Mouse (Mus musculus) lung, embryonic 14.5 days (tissue): ENCODE measurements around the gene Cers3. TPM values are rescaled to one million over a fixed set of nuclear protein-coding genes. Genes with fewer than 3 reads are reported as not detected.

Experiments used
- ATAC-seq: fragments of 200-750 bp; cut with Nextera tagmentation; 2 replicates; pipeline ENCODE4 v1.8.0; 2017; ENCODE audit warnings: mild to moderate bottlenecking, moderate TSS enrichment, moderate library complexity; ENCODE audit not compliant: insufficient read depth
- DNase-seq: peaks from one replicate; pipeline ENCODE4 v3.0.0-alpha.2; 2015
- H3K27ac ChIP-seq: fragments of 300-500 bp; sonication (generic); 2 replicates; pipeline ENCODE4 v1.5.1; 2014; ENCODE audit warnings: low read depth, mild to moderate bottlenecking, moderate library complexity
- H3K27me3 ChIP-seq: fragments of 300-500 bp; sonication (generic); 2 replicates; pipeline ENCODE4 v1.6.1; 2014; ENCODE audit warnings: low read length, control low read depth; ENCODE audit not compliant: insufficient read depth
- H3K36me3 ChIP-seq: fragments of 300-500 bp; sonication (generic); 2 replicates; pipeline ENCODE4 v1.6.1; 2014; ENCODE audit warnings: control low read depth; ENCODE audit not compliant: insufficient read depth
- H3K4me1 ChIP-seq: fragments of 300-500 bp; sonication (generic); 2 replicates; pipeline ENCODE4 v1.6.1; 2014; ENCODE audit warnings: antibody characterized with exemption, control low read depth; ENCODE audit not compliant: insufficient read depth
- H3K4me2 ChIP-seq: fragments of 300-500 bp; sonication (generic); 2 replicates; pipeline ENCODE4 v1.6.1; 2014; ENCODE audit warnings: mild to moderate bottlenecking
- H3K4me3 ChIP-seq: fragments of 300-500 bp; sonication (generic); 2 replicates; pipeline ENCODE4 v1.5.1; 2014; ENCODE audit warnings: low read depth, low read length
- H3K9ac ChIP-seq: fragments of 300-500 bp; sonication (generic); 2 replicates; pipeline ENCODE4 v1.6.1; 2014
- H3K9me3 ChIP-seq: fragments of 300-500 bp; sonication (generic); 2 replicates; pipeline ENCODE4 v1.6.1; 2016; ENCODE audit warnings: low read depth, low read length, control low read depth
- CTCF ChIP-seq: IDR thresholded peaks from 2 replicates; pipeline ENCODE4 v1.5.1; 2016; ENCODE audit warnings: antibody characterized with exemption, low read depth
- WGBS: fragments of 180-500 bp; shearing (Covaris S2); extraction: QIAGEN DNeasy Blood & Tissue Kit; methylation state at CpG from one replicate; pipeline ENCODE4 v1.1.7; 2014; 5-methylcytosine and 5-hydroxymethylcytosine counted together
- polyA plus RNA-seq: library from polyadenylated mRNA; unstranded; fragments of >200 nt; fragmentation: Nextera tagmentation; extraction: Ambion mirVana; gene quantifications from 2 replicates; pipeline ENCODE4 v1.2.1, GENCODE M21; 2014

Gene Cers3
- polyA plus RNA-seq, 1 experiment from 2014 or later = 4.0 TPM

DNA sequence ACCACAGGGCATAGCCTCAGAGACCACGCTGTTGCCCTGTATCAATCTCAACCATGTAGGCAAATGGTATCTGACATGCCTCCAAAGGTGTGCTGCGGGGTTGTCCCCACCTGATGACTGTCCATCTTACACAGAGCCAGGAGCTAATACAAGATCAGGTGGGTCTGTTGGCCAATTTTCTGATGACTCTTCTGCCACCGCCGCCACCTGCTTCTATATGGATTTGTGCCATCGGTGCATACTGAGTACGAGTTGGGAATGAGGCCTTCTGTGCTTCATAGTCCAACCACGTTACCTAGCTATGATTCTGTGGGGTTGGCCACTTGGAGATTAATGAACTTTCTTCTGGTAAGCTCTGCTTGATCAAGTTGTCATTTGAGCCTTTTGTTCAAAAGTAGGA lies 67.1 kb downstream of the Cers3 start:
- DNase-seq (no peak), ATAC-seq (no peak)
- WGBS = 94% methylated on average over 7 of the region's 7 CpGs
- no peaks in the 10 kb centered on the region for H3K4me1 ChIP-seq
- no peaks in the 10 kb centered on the region for H3K9me3 ChIP-seq
- TF ChIP-seq CTCF = no peak
- H3K9ac ChIP-seq = no peak overlapping the region
- H3K27me3 ChIP-seq = no peaks in the 10 kb centered on the region
- H3K27ac ChIP-seq = no peak overlapping the region
- H3K4me2 ChIP-seq = no peak overlapping the region
- H3K4me3 ChIP-seq = no peak overlapping the region
- no peaks in the 10 kb centered on the region for H3K36me3 ChIP-seq

DNA sequence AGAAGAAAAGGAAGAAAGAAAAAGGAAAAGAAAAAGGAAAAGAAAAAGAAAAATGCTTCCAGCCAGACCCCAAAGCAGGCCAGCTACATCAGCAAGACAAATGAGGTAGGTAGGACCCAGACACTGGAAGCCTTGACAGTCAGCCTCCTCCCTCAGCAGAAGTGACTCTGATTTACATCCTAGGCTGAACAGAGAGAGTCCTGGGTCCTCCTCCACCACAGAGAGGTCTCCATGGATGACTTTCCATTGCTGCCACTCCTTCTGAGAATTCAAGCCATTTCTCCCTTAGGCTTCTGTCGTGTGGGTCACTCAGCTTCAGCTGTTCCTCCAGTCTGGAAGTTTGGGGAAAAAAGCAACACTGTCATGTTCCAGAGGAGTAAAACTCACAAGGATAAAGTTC lies 68.0 kb downstream of the Cers3 start:
- 61% methylated on average over 1 of the region's 1 CpGs for WGBS
- DNase-seq = no peak
- no peak overlapping the region for H3K4me2 ChIP-seq
- TF ChIP-seq CTCF = no peak
- no peaks in the 10 kb centered on the region for H3K9me3 ChIP-seq
- H3K4me3 ChIP-seq = no peak overlapping the region
- no peaks in the 10 kb centered on the region for H3K4me1 ChIP-seq
- H3K27me3 ChIP-seq = no peaks in the 10 kb centered on the region
- H3K9ac ChIP-seq = no peak overlapping the region
- no peak overlapping the region for H3K27ac ChIP-seq
- H3K36me3 ChIP-seq = no peaks in the 10 kb centered on the region
- ATAC-seq = no peak

DNA sequence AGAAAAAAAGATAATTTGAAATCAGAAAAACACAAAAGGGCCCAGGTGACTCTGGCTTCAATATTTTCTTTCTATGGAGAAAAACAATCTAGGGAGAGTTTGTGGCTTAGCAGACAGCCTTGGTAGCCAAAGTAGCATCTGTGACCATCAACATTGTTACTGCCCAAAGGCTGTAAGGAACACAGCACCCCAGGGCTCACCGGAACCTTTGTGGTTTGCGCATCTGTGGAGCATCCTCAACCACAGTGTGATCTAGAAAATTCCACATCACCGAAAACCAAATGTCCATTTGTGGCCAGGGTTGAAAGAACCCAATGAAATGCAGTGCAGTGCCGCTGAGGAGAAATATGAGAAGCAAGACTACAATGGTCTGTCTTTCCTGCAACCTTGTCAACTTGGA lies 69.0 kb downstream of the Cers3 start:
- no peaks in the 10 kb centered on the region for H3K27me3 ChIP-seq
- DNase-seq = no peak
- H3K36me3 ChIP-seq = no peaks in the 10 kb centered on the region
- TF ChIP-seq CTCF = no peak
- H3K4me1 ChIP-seq = no peaks in the 10 kb centered on the region
- 92% methylated on average over 4 of the region's 4 CpGs for WGBS
- H3K27ac ChIP-seq = no peak overlapping the region
- H3K4me2 ChIP-seq = no peak overlapping the region
- H3K9me3 ChIP-seq = no peaks in the 10 kb centered on the region
- H3K4me3 ChIP-seq = no peak overlapping the region
- H3K9ac ChIP-seq = no peak overlapping the region
- ATAC-seq = no peak

DNA sequence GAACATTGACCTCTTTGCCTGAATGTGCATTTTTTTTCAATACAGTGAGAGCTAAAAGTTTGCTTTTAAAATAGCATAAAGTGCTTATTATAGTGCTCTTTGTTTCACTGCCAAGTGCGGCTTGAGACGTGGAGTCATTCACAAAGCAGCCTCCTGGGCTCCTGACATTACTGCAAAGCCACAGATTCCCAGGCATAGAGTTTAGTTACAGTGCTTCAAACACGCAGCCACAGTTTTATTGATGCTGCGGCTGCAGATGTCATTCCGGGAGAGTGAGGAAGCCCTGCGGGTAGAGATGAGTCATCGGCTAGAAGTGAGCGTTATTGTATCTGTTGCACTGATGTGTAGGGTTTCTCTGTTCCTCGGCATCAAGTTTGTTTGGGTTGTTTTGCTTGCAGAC lies 69.4 kb downstream of the Cers3 start:
- no peaks in the 10 kb centered on the region for H3K36me3 ChIP-seq
- TF ChIP-seq CTCF = no peak
- no peak overlapping the region for H3K4me2 ChIP-seq
- ATAC-seq (no peak), DNase-seq (peak; percentile 21)
- no peaks in the 10 kb centered on the region for H3K27me3 ChIP-seq
- no peak overlapping the region for H3K27ac ChIP-seq
- H3K4me1 ChIP-seq = no peaks in the 10 kb centered on the region
- no peak overlapping the region for H3K9ac ChIP-seq
- no peaks in the 10 kb centered on the region for H3K9me3 ChIP-seq
- WGBS = 54% methylated on average over 9 of the region's 9 CpGs
- H3K4me3 ChIP-seq = no peak overlapping the region

DNA sequence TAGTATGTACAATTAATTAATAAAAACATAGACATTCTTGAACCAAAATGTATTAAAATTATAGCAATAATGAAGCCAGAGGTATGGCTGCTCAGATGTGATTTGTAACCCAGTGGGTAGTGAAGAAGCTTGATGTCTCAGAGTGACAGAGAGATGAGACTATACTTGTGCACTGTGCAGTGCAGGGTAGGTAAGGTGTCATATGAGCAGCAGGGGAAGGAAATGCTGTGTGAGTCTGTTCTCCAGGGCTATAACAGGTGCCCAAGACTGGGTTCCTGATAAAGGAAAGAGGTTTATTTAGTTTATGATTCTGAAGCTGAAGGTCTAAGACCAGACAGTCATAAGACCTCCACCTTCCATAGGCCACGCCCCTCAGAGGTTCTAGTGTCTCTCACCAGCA lies 69.9 kb downstream of the Cers3 start:
- Histone ChIP-seq H3K36me3 (no peaks in the 10 kb centered on the region), H3K4me1 (no peaks in the 10 kb centered on the region), H3K4me3 (no peak overlapping the region), H3K9me3 (no peaks in the 10 kb centered on the region), H3K9ac (no peak overlapping the region), H3K4me2 (no peak overlapping the region), H3K27me3 (no peaks in the 10 kb centered on the region), H3K27ac (no peak overlapping the region)
- no peak for TF ChIP-seq CTCF
- 55% methylated on average over 1 of the region's 1 CpGs for WGBS
- no peak for ATAC-seq
- no peak for DNase-seq

DNA sequence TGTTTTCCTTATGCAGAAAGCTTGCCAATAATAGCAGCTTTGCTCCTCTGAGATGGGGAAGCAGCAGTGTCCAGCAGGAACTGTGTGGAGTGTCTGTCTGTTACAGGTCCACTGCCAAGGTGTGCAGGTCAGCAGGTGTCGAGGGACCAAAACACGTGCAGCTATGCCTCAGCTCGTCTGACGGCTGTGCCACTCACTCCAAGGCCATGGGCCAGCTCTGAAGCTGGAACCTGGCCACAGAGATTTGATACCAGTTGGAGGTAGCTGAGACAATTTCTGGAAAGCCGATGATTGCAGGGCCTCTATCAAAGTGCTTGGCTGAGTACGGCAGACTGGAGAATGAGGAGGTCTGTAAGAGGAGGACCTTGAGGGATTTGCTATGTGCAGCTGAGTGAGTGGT lies 72.2 kb downstream of the Cers3 start:
- H3K9ac ChIP-seq = no peak overlapping the region
- no peaks in the 10 kb centered on the region for H3K9me3 ChIP-seq
- no peak overlapping the region for H3K4me2 ChIP-seq
- no peaks in the 10 kb centered on the region for H3K4me1 ChIP-seq
- H3K36me3 ChIP-seq = no peaks in the 10 kb centered on the region
- no peak for TF ChIP-seq CTCF
- DNase-seq = no peak
- WGBS = 84% methylated on average over 6 of the region's 6 CpGs
- H3K27me3 ChIP-seq = no peaks in the 10 kb centered on the region
- H3K27ac ChIP-seq = no peak overlapping the region
- no peak for ATAC-seq
- no peak overlapping the region for H3K4me3 ChIP-seq

DNA sequence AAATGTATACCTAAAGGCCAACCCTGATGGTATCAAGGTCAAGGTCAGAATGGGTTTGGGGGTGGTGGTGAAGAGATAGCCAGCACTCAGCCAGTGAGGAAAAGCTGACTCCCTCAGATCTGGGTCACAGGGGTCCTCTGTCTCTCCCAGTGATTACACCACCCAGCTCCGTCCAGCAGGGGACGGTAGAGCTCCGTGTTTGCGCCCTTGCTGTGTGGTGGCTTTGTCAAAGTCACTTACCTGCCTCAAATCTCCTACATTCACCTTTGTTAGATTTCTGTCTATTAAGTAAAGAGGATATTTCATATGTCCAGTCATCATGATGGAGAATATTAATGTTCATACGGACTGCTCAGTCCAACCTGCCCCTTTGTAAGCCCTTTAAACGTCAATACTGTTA lies 76.7 kb downstream of the Cers3 start:
- TF ChIP-seq CTCF = peak; percentile 98

DNA sequence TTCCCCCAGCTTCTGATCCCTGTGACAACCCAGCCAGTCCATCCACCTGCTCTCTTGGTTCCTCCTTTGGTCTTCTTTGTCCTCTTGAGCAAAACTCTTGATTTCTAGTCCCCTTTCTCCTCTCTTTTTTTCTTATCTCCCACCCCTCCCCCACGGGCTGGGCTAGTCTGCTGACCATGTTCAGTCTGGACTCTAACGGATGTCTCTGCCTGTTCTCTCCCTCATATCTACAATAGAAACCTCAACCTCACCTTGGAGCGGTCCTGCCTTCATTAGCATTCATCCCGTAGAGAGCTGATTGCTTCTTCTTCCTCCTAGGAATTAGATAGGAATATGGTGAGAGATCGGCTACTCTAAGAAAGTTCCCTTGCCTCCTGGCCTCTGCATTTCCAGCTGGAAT lies 87.5 kb downstream of the Cers3 start:
- no peak for TF ChIP-seq CTCF
- peak; percentile 56; the same call in 1 of the 2 replicates for ATAC-seq
- H3K36me3 ChIP-seq = no peaks in the 10 kb centered on the region

More for the DNA sequence above, 76.7 kb downstream of the Cers3 start:
- no peak for ATAC-seq
- Histone ChIP-seq H3K27me3 (no peaks in the 10 kb centered on the region), H3K4me3 (no peak overlapping the region), H3K9ac (no peak overlapping the region), H3K9me3 (no peaks in the 10 kb centered on the region), H3K4me1 (no peaks in the 10 kb centered on the region), H3K4me2 (no peak overlapping the region), H3K27ac (no peak overlapping the region), H3K36me3 (no peaks in the 10 kb centered on the region)
- peak; percentile 73 for DNase-seq
- 20% methylated on average over 6 of the region's 6 CpGs for WGBS

More for the DNA sequence above, 87.5 kb downstream of the Cers3 start:
- Histone ChIP-seq H3K4me1 (peaks cover 17% of the 10 kb centered on the region; the same call in 1 of the 2 replicates), H3K4me3 (no peak overlapping the region), H3K27ac (peak overlapping the region; percentile 66), H3K4me2 (peak overlapping the region; percentile 21), H3K9ac (no peak overlapping the region), H3K9me3 (no peaks in the 10 kb centered on the region), H3K27me3 (no peaks in the 10 kb centered on the region)
- 17% methylated on average over 5 of the region's 5 CpGs for WGBS
- DNase-seq = peak; percentile 43
